Mouse (Mus musculus) embryonic facial prominence, embryonic 12.5 days (tissue): Measurements from ENCODE around the gene Nkiras2. TPM values are rescaled to one million over a fixed set of nuclear protein-coding genes. Genes with fewer than 3 reads are reported as not detected.
A peak's percentile ranks its signal among the peaks of the same experiment; 100 is the strongest.
"Not testable (repeated sequence)": the region's sequence is repeated elsewhere in the genome, so short reads cannot be mapped to it uniquely, and the experiment has no call there.

Experiments
- ATAC-seq: fragments of 200-750 bp; cut with Nextera tagmentation; 2 replicates; pipeline ENCODE4 v1.8.0; 2017; ENCODE audit not compliant: insufficient number of reproducible peaks, insufficient read depth, low FRiP score, low TSS enrichment
- H3K27ac ChIP-seq: fragments of 300-500 bp; sonication (generic); 2 replicates; pipeline ENCODE4 v1.5.1; 2016; ENCODE audit warnings: mild to moderate bottlenecking
- H3K27me3 ChIP-seq: fragments of 300-500 bp; sonication (generic); 2 replicates; pipeline ENCODE4 v1.6.1; 2016; ENCODE audit warnings: mild to moderate bottlenecking, moderate library complexity
- H3K36me3 ChIP-seq: fragments of 300-500 bp; sonication (generic); 2 replicates; pipeline ENCODE4 v1.6.1; 2016; ENCODE audit warnings: mild to moderate bottlenecking
- H3K4me1 ChIP-seq: fragments of 300-500 bp; sonication (generic); 2 replicates; pipeline ENCODE4 v1.6.1; 2016
- H3K4me2 ChIP-seq: fragments of 300-500 bp; sonication (generic); replicated peaks from 2 replicates; pipeline ENCODE4 v1.6.1; 2016; ENCODE audit warnings: mild to moderate bottlenecking, moderate library complexity
- H3K4me3 ChIP-seq: fragments of 300-500 bp; sonication (generic); 2 replicates; pipeline ENCODE4 v1.5.1; 2016; ENCODE audit warnings: mild to moderate bottlenecking
- H3K9ac ChIP-seq: fragments of 300-500 bp; sonication (generic); 2 replicates; pipeline ENCODE4 v1.6.1; 2016; ENCODE audit warnings: mild to moderate bottlenecking, moderate library complexity
- H3K9me3 ChIP-seq: fragments of 300-500 bp; sonication (generic); 2 replicates; pipeline ENCODE4 v1.6.1; 2016; ENCODE audit warnings: mild to moderate bottlenecking, moderate library complexity
- WGBS: fragments of 180-500 bp; shearing (Covaris S2); methylation state at CpG from one replicate; pipeline ENCODE4 v1.1.7; 2016; 5-methylcytosine and 5-hydroxymethylcytosine counted together
- polyA plus RNA-seq: library from polyadenylated mRNA; unstranded; fragments of >200 nt; fragmentation: Nextera tagmentation; extraction: Ambion mirVana; gene quantifications from 2 replicates; pipeline ENCODE4 v1.2.1, GENCODE M21; 2016

Gene Nkiras2
- polyA plus RNA-seq, 1 experiment from 2014 or later: 83.7 TPM

DNA sequence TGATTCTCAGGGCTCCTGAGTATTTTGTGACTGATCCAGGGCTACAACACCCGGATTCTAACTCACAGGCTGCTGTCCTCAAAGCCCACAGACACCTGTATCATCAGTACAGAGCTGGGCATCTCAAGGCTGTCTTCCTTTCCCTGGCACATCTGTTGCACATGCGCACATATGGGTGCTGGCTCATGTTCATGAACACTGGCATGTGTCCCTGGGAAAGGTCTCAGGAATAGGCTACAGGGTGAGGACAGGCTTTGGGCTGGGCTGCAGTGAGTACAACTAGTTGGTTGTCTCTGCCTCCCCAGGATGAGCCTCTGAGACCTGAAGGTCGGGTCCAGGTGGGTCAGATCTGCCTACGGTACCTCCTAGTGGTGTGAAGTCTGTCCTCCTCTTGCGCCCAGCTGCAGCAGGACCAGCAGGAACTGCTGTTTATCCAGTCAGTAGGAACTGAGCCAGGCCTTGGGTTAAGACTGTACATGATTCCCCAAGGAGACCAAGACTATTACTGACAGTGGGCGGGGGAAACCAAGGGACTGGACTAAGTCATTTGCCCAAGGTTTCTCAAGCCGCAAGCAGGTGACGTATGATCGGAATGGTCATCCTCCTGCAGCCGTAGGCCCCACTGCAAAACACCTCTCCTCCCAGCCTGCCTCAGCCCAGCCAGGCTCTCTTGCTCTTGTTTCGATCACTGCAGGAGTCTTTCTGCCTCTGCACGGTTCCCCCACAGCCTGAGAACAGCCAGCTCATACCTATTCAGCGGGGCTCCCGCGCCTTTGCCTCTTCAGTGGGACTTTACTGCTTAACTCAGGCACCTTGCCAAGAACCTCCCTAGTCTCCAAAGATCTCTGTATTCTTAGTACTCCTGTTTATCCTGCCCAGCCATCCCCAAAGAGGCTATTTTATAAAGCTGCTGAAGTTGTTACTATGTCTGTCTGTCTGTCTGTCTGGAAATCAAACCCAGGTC is 24.9 kb downstream of the Nkiras2 start:
- no peaks in the 10 kb centered on the region for H3K9me3 ChIP-seq
- 64% methylated on average over 15 of the region's 15 CpGs for WGBS
- H3K36me3 ChIP-seq: no peaks in the 10 kb centered on the region
- ATAC-seq: no peak
- H3K4me2 ChIP-seq: no peak overlapping the region
- no peak overlapping the region for H3K4me3 ChIP-seq
- H3K27ac ChIP-seq: no peak overlapping the region
- no peak overlapping the region for H3K9ac ChIP-seq
- 0 out of 2 replicates have a peak, but pooled peaks cover 8% of the 10 kb centered on the region for H3K4me1 ChIP-seq
- H3K27me3 ChIP-seq: peaks cover 24% of the 10 kb centered on the region

DNA sequence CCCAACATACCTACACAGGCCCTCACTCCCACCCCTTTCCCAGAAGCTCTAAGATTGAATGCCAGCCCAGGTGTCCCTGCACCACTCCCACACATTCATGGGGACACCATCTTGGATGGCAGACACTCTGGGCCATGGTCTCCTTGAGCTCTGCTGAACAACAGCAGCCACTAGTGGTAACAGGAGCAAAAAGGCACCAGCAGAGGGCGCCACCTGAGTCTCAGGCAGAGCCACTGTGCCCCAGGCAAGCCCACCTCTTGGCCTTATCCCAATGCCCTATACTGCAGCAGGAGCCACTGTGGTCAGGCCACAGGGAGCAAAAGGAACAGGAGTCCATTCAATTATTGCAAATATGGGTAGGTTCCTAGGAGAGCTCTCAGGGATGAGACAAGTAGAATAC is 27.2 kb downstream of the Nkiras2 start:
- 7% methylated on average over 1 of the region's 1 CpGs for WGBS
- Histone ChIP-seq H3K4me1 (0 out of 2 replicates have a peak, but pooled peaks cover 14% of the 10 kb centered on the region), H3K9ac (no peak overlapping the region), H3K9me3 (no peaks in the 10 kb centered on the region), H3K4me2 (no peak overlapping the region), H3K4me3 (no peak overlapping the region), H3K27me3 (peaks cover 19% of the 10 kb centered on the region), H3K36me3 (no peaks in the 10 kb centered on the region), H3K27ac (no peak overlapping the region)
- ATAC-seq: no peak

DNA sequence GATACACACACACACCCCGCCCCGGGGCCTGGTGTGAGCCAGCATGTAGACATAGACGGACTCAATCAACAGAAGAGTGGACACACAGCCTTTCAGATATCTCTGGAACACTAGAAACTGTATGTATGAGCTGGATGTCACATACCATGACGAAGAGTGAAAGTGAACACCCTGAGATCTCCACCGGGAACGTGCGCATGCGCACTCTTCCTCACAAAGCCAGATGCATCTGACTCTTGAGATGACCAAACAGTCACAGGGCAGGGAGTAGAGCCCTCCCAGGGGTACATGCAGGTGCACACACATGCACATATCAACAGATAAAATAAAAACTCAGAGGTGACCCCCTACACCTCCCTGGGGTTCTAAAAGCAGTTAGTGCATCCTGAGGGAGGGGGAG is 29.4 kb downstream of the Nkiras2 start:
- Histone ChIP-seq H3K4me1 (0 out of 2 replicates have a peak, but pooled peaks cover 17% of the 10 kb centered on the region), H3K4me2 (no peak overlapping the region), H3K27me3 (peaks cover 32% of the 10 kb centered on the region), H3K9ac (no peak overlapping the region), H3K36me3 (no peaks in the 10 kb centered on the region), H3K9me3 (no peaks in the 10 kb centered on the region), H3K4me3 (no peak overlapping the region), H3K27ac (no peak overlapping the region)
- no peak for ATAC-seq
- 80% methylated on average over 8 of the region's 8 CpGs for WGBS

DNA sequence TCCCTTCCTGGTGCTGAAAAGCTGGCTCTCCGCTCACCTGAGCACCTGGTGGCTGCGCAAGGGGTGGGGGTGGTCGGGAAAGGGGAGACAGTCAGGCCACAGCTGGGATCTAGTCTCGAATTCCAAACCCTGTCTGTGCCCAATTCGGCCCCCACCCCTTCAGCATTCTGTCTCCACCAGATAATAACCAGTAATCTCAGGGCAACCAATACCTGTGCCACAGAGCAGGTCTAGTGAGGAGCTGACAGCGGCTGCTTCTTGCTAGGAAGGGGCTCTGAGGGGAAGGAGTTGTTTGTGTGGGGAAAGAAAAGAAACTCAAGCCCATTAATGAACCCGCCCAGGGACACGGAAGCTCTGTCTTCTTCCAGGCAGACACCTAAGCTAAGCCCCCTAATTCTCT is 32.2 kb downstream of the Nkiras2 start:
- WGBS: 16% methylated on average over 6 of the region's 8 CpGs
- Histone ChIP-seq H3K36me3 (no peaks in the 10 kb centered on the region), H3K9me3 (no peaks in the 10 kb centered on the region), H3K4me3 (no peak overlapping the region), H3K27ac (no peak overlapping the region), H3K4me2 (no peak overlapping the region), H3K9ac (no peak overlapping the region), H3K27me3 (peaks cover 32% of the 10 kb centered on the region), H3K4me1 (peaks cover 16% of the 10 kb centered on the region)
- 0 out of 2 replicates have a peak, but pooled peaks have one; percentile 12 for ATAC-seq

DNA sequence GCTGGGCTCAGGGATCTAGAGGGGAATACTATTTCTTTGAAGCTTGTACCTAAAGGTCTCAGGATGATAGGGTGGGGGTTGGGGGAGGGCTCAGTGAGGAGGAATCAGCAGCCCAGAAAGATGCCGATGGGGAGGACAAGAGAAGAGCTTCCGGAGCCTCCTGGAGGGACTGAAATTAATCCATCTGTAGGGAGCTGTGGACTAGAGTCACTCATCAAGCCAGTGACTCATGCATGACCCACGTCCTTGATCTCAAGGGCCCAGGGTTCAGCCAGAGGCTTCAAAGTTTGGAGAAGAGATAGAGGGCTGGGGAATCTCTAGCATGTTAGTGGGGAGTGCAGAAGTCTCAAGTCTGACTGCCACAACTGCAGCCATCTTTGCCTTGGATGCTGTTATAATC is 32.7 kb downstream of the Nkiras2 start:
- H3K4me2 ChIP-seq: no peak overlapping the region
- ATAC-seq: no peak
- H3K9me3 ChIP-seq: no peaks in the 10 kb centered on the region
- H3K27ac ChIP-seq: no peak overlapping the region
- peaks cover 32% of the 10 kb centered on the region for H3K27me3 ChIP-seq
- H3K4me3 ChIP-seq: no peak overlapping the region
- H3K4me1 ChIP-seq: peaks cover 21% of the 10 kb centered on the region
- H3K36me3 ChIP-seq: no peaks in the 10 kb centered on the region
- WGBS: 14% methylated on average over 3 of the region's 3 CpGs
- H3K9ac ChIP-seq: no peak overlapping the region

DNA sequence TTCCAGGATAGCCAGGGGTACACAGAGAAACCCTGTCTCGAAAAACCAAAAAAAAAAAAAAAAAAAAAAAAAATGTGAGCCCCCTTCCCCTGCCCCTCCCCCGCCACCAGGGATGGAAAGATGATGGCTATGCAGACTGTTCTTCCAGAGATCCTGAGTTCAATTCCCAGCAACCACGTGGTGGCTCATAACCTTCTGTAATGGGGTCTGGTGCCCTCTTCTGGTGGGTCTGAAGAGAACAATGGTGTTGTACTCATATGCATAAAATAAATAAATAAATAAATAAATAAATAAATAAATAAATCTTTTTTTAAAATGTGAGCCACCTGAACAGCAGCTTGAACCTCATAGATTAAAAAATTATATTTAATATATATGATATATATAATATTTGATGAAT is 36.5 kb downstream of the Nkiras2 start:
- whole genome bisulfite sequencing: 50% methylated on average over 3 of the region's 3 CpGs
- H3K4me2 ChIP-seq, H3K9ac ChIP-seq, H3K4me3 ChIP-seq, H3K9me3 ChIP-seq, H3K27ac ChIP-seq, ATAC-seq, H3K36me3 ChIP-seq: not testable (repeated sequence)
- Histone ChIP-seq H3K4me1 (peaks cover 22% of the 10 kb centered on the region), H3K27me3 (peaks cover 20% of the 10 kb centered on the region)

DNA sequence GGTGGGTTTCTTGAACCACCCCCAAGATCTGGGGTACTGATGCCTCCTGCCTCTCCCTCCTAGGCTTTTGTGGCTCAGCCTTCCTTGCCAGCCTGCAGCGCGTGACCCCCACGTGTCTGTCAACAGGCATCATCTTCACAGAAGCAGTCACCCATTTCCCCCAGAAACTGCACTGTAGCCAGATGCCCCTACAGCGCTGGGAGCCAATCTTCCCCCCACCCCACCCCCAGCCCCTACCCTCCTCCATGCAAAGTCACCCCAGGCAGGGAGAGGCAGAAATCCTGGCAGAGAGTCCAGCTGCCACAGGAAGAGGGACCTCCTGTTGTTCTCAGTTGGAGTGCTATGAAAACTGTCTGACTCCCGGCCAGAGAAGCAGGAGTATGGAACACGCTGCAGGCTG is 37.4 kb downstream of the Nkiras2 start:
- Histone ChIP-seq H3K4me1 (peaks cover 13% of the 10 kb centered on the region), H3K9me3 (no peaks in the 10 kb centered on the region), H3K4me2 (0 out of 2 replicates have a peak overlapping the region, but pooled peaks have one; percentile 7), H3K36me3 (no peaks in the 10 kb centered on the region), H3K27me3 (peaks cover 11% of the 10 kb centered on the region; the same call in 1 of the 2 replicates), H3K4me3 (no peak overlapping the region), H3K27ac (no peak overlapping the region), H3K9ac (no peak overlapping the region)
- ATAC-seq: no peak
- WGBS: 5% methylated on average over 6 of the region's 6 CpGs

DNA sequence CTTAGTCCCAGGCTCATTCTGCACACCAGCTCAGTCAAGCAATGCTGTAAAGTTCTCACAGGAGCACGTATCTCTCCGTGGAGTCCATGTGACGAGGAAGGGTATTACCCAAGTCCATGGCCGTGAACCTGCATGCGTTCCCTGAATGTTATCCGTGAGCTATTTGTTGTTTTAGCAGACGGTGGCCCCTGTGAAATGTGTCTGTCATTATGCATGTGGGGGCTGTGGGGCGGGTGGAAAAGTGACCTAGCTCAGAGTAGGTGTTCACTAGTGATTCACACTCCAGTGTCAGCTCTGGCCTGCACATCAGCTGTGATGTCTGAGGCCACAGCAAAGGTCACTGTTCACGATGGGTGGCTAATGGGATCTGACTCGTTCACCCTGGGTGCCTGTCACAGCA is 40.8 kb downstream of the Nkiras2 start:
- Histone ChIP-seq H3K4me3 (no peak overlapping the region), H3K36me3 (no peaks in the 10 kb centered on the region), H3K27me3 (no peaks in the 10 kb centered on the region), H3K9ac (no peak overlapping the region), H3K4me1 (peaks cover 12% of the 10 kb centered on the region), H3K27ac (no peak overlapping the region), H3K9me3 (no peaks in the 10 kb centered on the region), H3K4me2 (no peak overlapping the region)
- no peak for ATAC-seq
- 68% methylated on average over 10 of the region's 10 CpGs for WGBS

DNA sequence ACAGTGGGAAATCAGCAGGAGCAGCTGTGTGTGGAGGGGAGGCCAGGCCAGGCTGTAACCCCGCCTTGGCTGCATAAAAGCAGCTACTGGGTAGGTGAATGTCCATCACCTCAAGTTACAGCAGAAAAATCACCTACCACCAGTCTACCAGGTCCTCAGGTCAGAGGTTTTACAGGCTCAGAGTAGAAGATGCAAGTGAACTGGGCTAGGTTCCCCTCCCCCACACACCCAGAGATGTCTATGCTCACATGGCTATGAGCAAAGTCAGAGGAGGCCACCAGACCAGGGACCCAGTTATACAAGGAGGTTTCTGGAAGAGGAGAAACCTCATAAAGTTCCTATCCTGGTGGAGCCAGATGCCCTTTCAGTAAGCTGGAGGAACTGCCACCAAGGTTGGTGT is 52.0 kb downstream of the Nkiras2 start:
- Histone ChIP-seq H3K27ac (no peak overlapping the region), H3K4me2 (no peak overlapping the region), H3K9me3 (no peaks in the 10 kb centered on the region), H3K4me1 (0 out of 2 replicates have a peak, but pooled peaks cover 10% of the 10 kb centered on the region), H3K27me3 (peaks cover 19% of the 10 kb centered on the region), H3K4me3 (no peak overlapping the region), H3K36me3 (no peaks in the 10 kb centered on the region), H3K9ac (no peak overlapping the region)
- WGBS: 82% methylated on average over 1 of the region's 1 CpGs
- no peak for ATAC-seq

DNA sequence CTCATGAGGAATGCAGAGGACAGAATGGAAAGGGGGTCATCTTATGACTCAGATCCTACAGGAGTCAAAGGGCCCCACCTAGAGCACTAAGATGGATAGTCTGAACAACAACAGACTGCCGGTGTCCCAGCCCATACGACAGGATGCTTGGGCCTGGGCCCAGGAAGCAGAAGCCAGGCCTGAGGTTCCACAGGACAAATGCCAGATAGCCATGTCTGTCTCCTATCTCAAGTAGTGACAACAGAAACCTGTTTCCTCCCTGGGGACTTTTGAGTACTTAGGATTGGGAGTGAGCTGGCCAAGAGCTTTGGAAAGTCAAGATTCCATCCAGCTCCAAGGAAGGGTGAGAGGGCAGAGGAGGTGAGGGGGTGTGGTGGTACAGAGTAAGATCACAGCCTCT is 52.9 kb downstream of the Nkiras2 start:
- no peak overlapping the region for H3K9ac ChIP-seq
- WGBS: 66% methylated on average over 2 of the region's 2 CpGs
- no peak overlapping the region for H3K4me2 ChIP-seq

DNA sequence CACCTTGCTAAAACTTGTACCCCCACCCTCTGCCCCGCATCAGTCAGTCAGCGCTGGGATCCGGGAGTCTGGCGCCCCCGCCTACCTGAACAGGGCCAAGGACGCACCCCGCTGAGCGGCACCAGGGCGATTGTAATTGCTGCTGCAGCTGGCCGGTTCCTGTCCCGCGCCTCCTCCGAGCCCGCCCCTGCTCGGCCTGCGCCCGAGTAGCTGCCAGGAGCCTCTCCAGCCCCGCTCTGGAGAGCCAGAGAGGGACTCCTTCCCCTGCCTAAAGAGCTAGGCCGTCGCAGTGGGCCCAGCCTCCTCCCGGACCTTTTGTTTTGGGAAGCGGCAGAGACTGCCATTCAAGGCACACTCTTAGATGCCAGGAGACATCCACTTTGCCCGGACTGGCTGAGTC is 54.1 kb downstream of the Nkiras2 start:
- 3% methylated on average over 23 of the region's 23 CpGs for WGBS
- 0 out of 2 replicates have a peak, but pooled peaks cover 10% of the 10 kb centered on the region for H3K4me1 ChIP-seq
- H3K9ac ChIP-seq: peak overlapping the region; percentile 44
- H3K27ac ChIP-seq: no peak overlapping the region
- peaks cover 19% of the 10 kb centered on the region for H3K27me3 ChIP-seq
- no peaks in the 10 kb centered on the region for H3K36me3 ChIP-seq
- H3K4me2 ChIP-seq: peak overlapping the region; percentile 47
- peak overlapping the region; percentile 18 for H3K4me3 ChIP-seq
- no peaks in the 10 kb centered on the region for H3K9me3 ChIP-seq
- ATAC-seq: no peak

More for the DNA sequence above, 52.9 kb downstream of the Nkiras2 start:
- Histone ChIP-seq H3K36me3 (no peaks in the 10 kb centered on the region), H3K4me3 (no peak overlapping the region), H3K4me1 (0 out of 2 replicates have a peak, but pooled peaks cover 10% of the 10 kb centered on the region), H3K27ac (no peak overlapping the region), H3K27me3 (peaks cover 19% of the 10 kb centered on the region), H3K9me3 (no peaks in the 10 kb centered on the region)
- ATAC-seq: no peak
